Mouse (Mus musculus) forebrain, postnatal 0 days (tissue): ENCODE data around the gene Olfr1508. TPM values are rescaled to one million over a fixed set of nuclear protein-coding genes. Genes with fewer than 3 reads are reported as not detected.

Experiments
- polyA plus RNA-seq: library from polyadenylated mRNA; unstranded; fragments of >200 nt; fragmentation: Nextera tagmentation; extraction: Ambion mirVana; gene quantifications from 2 replicates; pipeline ENCODE4 v1.2.1, GENCODE M21; 2015
- total RNA-seq: library from RNA; depleted of rRNA; stranded (reverse); fragments of >200 nt; gene quantifications from 2 replicates; pipeline ENCODE4 v1.2.3, GENCODE M21; 2014; rRNA removed

Olfr1508 gene
- total and polyA plus RNA-seq, 2 experiments from 2014 or later, result not detected

Other genes starting within 250 kb of the Olfr1508 start
- 88.3 and 93.8 TPM in 2 replicates for gene Chd8, start 209.7 kb downstream of the Olfr1508 start, total RNA-seq
- 19.2 and 26.7 TPM in 2 replicates for gene Chd8, start 209.7 kb downstream of the Olfr1508 start, polyA plus RNA-seq
- gene Tox4, start 188.3 kb downstream of the Olfr1508 start, total RNA-seq, result 54.2 and 56.6 TPM in 2 replicates
- gene Tox4, start 188.3 kb downstream of the Olfr1508 start, polyA plus RNA-seq, result 46.0 and 48.7 TPM in 2 replicates
- gene Rab2b, start 187.9 kb downstream of the Olfr1508 start, total RNA-seq, result 43.3 and 55.0 TPM in 2 replicates
- 36.5 and 46.2 TPM in 2 replicates for gene Rab2b, start 187.9 kb downstream of the Olfr1508 start, polyA plus RNA-seq
- 22.7 and 25.6 TPM in 2 replicates for gene Mettl3, start 162.4 kb downstream of the Olfr1508 start, total RNA-seq
- gene Mettl3, start 162.4 kb downstream of the Olfr1508 start, polyA plus RNA-seq, result 16.9 and 24.0 TPM in 2 replicates
- gene Sall2, start 138.7 kb downstream of the Olfr1508 start, total RNA-seq, result 51.2 and 71.7 TPM in 2 replicates
- gene Sall2, start 138.7 kb downstream of the Olfr1508 start, polyA plus RNA-seq, result 23.0 and 29.2 TPM in 2 replicates
- not detected in 2 replicates for gene Olfr1513, start 111.1 kb downstream of the Olfr1508 start, total RNA-seq
- gene Olfr1513, start 111.1 kb downstream of the Olfr1508 start, polyA plus RNA-seq, result not detected in 2 replicates
- not detected in 2 replicates for gene Olfr1512, start 88.3 kb downstream of the Olfr1508 start, total RNA-seq
- not detected in 2 replicates for gene Olfr1512, start 88.3 kb downstream of the Olfr1508 start, polyA plus RNA-seq
- not detected in 2 replicates for gene Olfr1511, start 70.1 kb downstream of the Olfr1508 start, total RNA-seq
- gene Olfr1511, start 70.1 kb downstream of the Olfr1508 start, polyA plus RNA-seq, result not detected in 2 replicates
- not detected in 2 replicates for gene Olfr1510, start 53.1 kb downstream of the Olfr1508 start, total RNA-seq
- gene Olfr1510, start 53.1 kb downstream of the Olfr1508 start, polyA plus RNA-seq, result not detected in 2 replicates
- gene Olfr1509, start 24.5 kb downstream of the Olfr1508 start, total RNA-seq, result not detected in 2 replicates
- gene Olfr1509, start 24.5 kb downstream of the Olfr1508 start, polyA plus RNA-seq, result not detected in 2 replicates
- not detected in 2 replicates for gene Olfr1507, start 28.3 kb upstream of the Olfr1508 start, total RNA-seq
- gene Olfr1507, start 28.3 kb upstream of the Olfr1508 start, polyA plus RNA-seq, result not detected in 2 replicates